Mouse (Mus musculus) ES-E14 (cell line): Measurements from ENCODE around the gene Apbb2. TPM values are rescaled to one million over a fixed set of nuclear protein-coding genes. Genes with fewer than 3 reads are reported as not detected.

Experiments used
- DNase-seq: peaks from one replicate; pipeline ENCODE4 v3.0.0-alpha.2; 2013; ENCODE audit warnings: low read depth, low spot score
- H3K27ac ChIP-seq: 2 replicates; pipeline ENCODE4 v1.5.1; 2012; ENCODE audit warnings: low read depth, mild to moderate bottlenecking, low read length, moderate library complexity, mixed read lengths; ENCODE audit not compliant: poor library complexity, insufficient read depth, severe bottlenecking
- H3K36me3 ChIP-seq: 2 replicates; pipeline ENCODE4 v1.6.1; 2012; ENCODE audit warnings: mild to moderate bottlenecking, low read length, moderate library complexity, mixed read lengths; ENCODE audit not compliant: control insufficient read depth, poor library complexity, insufficient read depth, severe bottlenecking
- H3K4me1 ChIP-seq, 2 experiments: fragments of 150-350 bp in 1 of 2; sonication (generic) in 1 of 2; 2 replicates each; pipeline ENCODE4 v1.6.1; 2012; ENCODE audit warnings: low read length in 2 of 2, mild to moderate bottlenecking in 1 of 2, mixed read lengths in 1 of 2; ENCODE audit not compliant: control insufficient read depth in 2 of 2, insufficient read depth in 2 of 2, poor library complexity in 1 of 2
- H3K4me3 ChIP-seq, 2 experiments: fragments of 150-350 bp in 1 of 2; sonication (generic) in 1 of 2; 2 replicates each; pipeline ENCODE4 v1.5.1; 2012; ENCODE audit warnings: low read length in 2 of 2, low read depth in 1 of 2, mild to moderate bottlenecking in 1 of 2, mixed read lengths in 1 of 2; ENCODE audit not compliant: insufficient read depth in 1 of 2, poor library complexity in 1 of 2, severe bottlenecking in 1 of 2
- H3K9ac ChIP-seq: 2 replicates; pipeline ENCODE4 v1.6.1; 2012; ENCODE audit warnings: low read depth, mild to moderate bottlenecking, low read length, mixed read lengths; ENCODE audit not compliant: poor library complexity, insufficient read depth, severe bottlenecking
- H3K9me3 ChIP-seq: fragments of 150-350 bp; sonication (generic); 2 replicates; pipeline ENCODE4 v1.6.1; 2012; ENCODE audit warnings: low read depth, mild to moderate bottlenecking, low read length; ENCODE audit not compliant: control insufficient read depth, insufficient read depth
- CHD2 ChIP-seq: IDR thresholded peaks from 2 replicates; pipeline ENCODE4 v1.6.1; 2014; ENCODE audit warnings: mild to moderate bottlenecking, low read depth, low read length, inconsistent platforms
- HCFC1 ChIP-seq: IDR thresholded peaks from 2 replicates; pipeline ENCODE4 v1.6.1; 2012; ENCODE audit warnings: low read length, inconsistent platforms, borderline replicate concordance; ENCODE audit not compliant: insufficient read depth
- MAFK ChIP-seq: IDR thresholded peaks from 2 replicates; pipeline ENCODE4 v1.6.1; 2014; ENCODE audit warnings: mild to moderate bottlenecking, low read depth, low read length, inconsistent platforms; ENCODE audit not compliant: insufficient read depth
- ZC3H11A ChIP-seq: IDR thresholded peaks from 2 replicates; pipeline ENCODE4 v1.6.1; 2012; ENCODE audit warnings: low read depth, mild to moderate bottlenecking, inconsistent platforms, low read length, borderline replicate concordance
- ZNF384 ChIP-seq: IDR thresholded peaks from 2 replicates; pipeline ENCODE4 v1.6.1; 2012; ENCODE audit warnings: low read depth, low read length, inconsistent platforms
- in situ Hi-C, 2 experiments: fragments of 600-800 bp; cut with MboI; formaldehyde crosslinking; loops; one replicate each; pipeline ENCODE4 v1.15.1; 2025; ENCODE audit warnings: low sequenced_read_pairs in 2 of 2, inconsistent platforms in 1 of 2; ENCODE audit not compliant: unreplicated experiment in 2 of 2
- total RNA-seq: library from RNA; depleted of rRNA; stranded (reverse); fragments of 300-350 nt; gene quantifications from 2 replicates; pipeline ENCODE4 v1.2.3, GENCODE M21; 2012; rRNA removed

Gene Apbb2
- total RNA-seq = 15.3 and 16.3 TPM in 2 replicates

- in situ Hi-C loops = no loop called here
- peak within 1 kb of the TSS; percentile 85 for H3K9ac ChIP-seq
- no peaks in the 10 kb centered on the region; a peak in 1 of 4 replicates for H3K4me1 ChIP-seq
- no peaks in the 10 kb centered on the region for H3K36me3 ChIP-seq
- peak within 1 kb of the TSS; percentile 77 to 80 for H3K4me3 ChIP-seq
- peak; percentile 85 for DNase-seq
- H3K9me3 ChIP-seq = peaks cover 2% of the 10 kb centered on the region; the same call in 1 of the 2 replicates
- peak within 1 kb of the TSS; percentile 17 for H3K27ac ChIP-seq
- 0 out of 2 replicates have a peak, but pooled peaks have one; percentile 21 for TF ChIP-seq ZC3H11A
- TF ChIP-seq HCFC1 = peak; percentile 35; the same call in 1 of the 2 replicates
- no peak for TF ChIP-seq CHD2
These were observed at the start of gene Apbb2 for GRCm38 (mm10) chr5:66618597-66618996. Gene Apbb2 (minus strand): TSS chr5:66618784.

GRCm38 (mm10) chr5:66654220-66654619 is 35.6 kb upstream of the Apbb2 start:
- TF ChIP-seq ZNF384 (no peak), CHD2 (no peak), ZC3H11A (no peak), HCFC1 (no peak), MAFK (no peak)
- in situ Hi-C loops = loop anchor here in 1 of 2 experiments (25.0 kb wide), 1 partner anchor 367 kb away; no protein-coding TSS in a partner anchor
- no peak overlapping the region for H3K27ac ChIP-seq
- H3K9me3 ChIP-seq = no peaks in the 10 kb centered on the region
- no peak for DNase-seq
- no peaks in the 10 kb centered on the region for H3K36me3 ChIP-seq
- H3K4me3 ChIP-seq = no peak overlapping the region
- no peak overlapping the region for H3K9ac ChIP-seq
- H3K4me1 ChIP-seq = peaks cover 0 to 2% of the 10 kb centered on the region in 2 experiments; a peak in 1 of 4 replicates

- Histone ChIP-seq H3K9ac (no peak overlapping the region), H3K9me3 (no peaks in the 10 kb centered on the region), H3K4me1 (peaks cover 0 to 2% of the 10 kb centered on the region in 2 experiments; a peak in 1 of 4 replicates), H3K36me3 (no peaks in the 10 kb centered on the region), H3K4me3 (no peak overlapping the region), H3K27ac (no peak overlapping the region)
- in situ Hi-C loops = no loop called here
- no peak for DNase-seq
- TF ChIP-seq HCFC1 (no peak), MAFK (no peak), ZC3H11A (no peak), ZNF384 (no peak), CHD2 (no peak)
These were observed 28.9 kb upstream of the Apbb2 start for GRCm38 (mm10) chr5:66647504-66647903.

DNA sequence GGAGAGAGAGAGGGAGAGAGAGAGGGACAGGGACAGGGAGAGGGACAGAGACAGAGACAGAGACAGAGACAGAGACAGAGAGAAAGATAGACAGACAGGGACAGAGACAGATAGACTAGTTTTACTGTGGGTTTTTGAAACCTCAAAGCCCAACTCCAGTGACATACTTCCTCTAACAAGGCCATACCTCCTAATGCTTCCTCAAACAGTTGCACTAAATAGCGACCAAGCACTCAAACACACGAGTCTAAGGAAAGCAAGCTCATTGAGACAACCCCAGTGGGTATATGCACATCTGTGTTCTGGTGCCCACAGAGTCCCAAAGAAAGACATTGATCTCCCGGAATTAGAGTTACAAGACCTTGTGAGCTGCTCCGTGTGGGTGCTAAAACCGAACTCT is 24.7 kb upstream of the Apbb2 start:
- Histone ChIP-seq H3K9me3 (no peaks in the 10 kb centered on the region), H3K27ac (no peak overlapping the region), H3K4me1 (no peaks in the 10 kb centered on the region), H3K36me3 (no peaks in the 10 kb centered on the region), H3K4me3 (no peak overlapping the region), H3K9ac (no peak overlapping the region)
- TF ChIP-seq CHD2 (no peak), HCFC1 (no peak), ZNF384 (no peak), MAFK (no peak), ZC3H11A (no peak)
- in situ Hi-C loops = no loop called here
- no peak for DNase-seq

- no peak overlapping the region for H3K4me3 ChIP-seq
- H3K4me1 ChIP-seq = no peaks in the 10 kb centered on the region
- no peak for TF ChIP-seq HCFC1
- DNase-seq = no peak
- H3K9ac ChIP-seq = no peak overlapping the region
- no peaks in the 10 kb centered on the region for H3K36me3 ChIP-seq
- H3K9me3 ChIP-seq = no peaks in the 10 kb centered on the region
- in situ Hi-C loops = no loop called here
- H3K27ac ChIP-seq = no peak overlapping the region
These were observed 23.6 kb upstream of the Apbb2 start for GRCm38 (mm10) chr5:66642156-66642555.
